Mouse (Mus musculus): Measurements from ENCODE around the gene Slc35b3.

GRCm38 (mm10) chr13:38983751-38984150 lies 23.1 kb upstream of the Slc35b3 start:
- no peak for TF ChIP-seq CTCF (IDR thresholded peaks at IDR 0.05; ENCODE audit: low read depth)
- TF ChIP-seq EP300 (IDR thresholded peaks at IDR 0.05; ENCODE audit: low read depth), result no peak

All from liver, postnatal 0 days (tissue).